Mouse (Mus musculus): ENCODE measurements around the gene Susd2.

Susd2 gene

DNA sequence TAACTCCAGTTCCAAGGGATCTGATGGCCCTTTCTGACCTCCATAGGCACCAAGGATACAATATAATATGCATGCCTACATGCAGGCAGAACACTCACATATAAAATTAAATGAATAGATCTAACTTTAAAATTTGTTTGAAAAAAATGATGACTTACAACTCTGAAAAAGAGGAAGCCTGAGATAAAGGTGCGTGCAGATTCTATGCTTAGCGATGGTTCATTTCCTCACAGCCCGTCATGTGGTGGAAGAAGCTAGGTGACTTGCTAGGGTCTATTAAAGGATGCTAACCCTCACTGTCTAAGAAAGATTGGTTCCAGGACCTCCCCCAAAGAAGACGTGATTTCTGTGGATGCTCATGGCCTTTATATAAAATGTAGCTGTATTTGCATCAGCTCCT, 27.8 kb downstream of the Susd2 start:
- DNase-seq: no peak

DNA sequence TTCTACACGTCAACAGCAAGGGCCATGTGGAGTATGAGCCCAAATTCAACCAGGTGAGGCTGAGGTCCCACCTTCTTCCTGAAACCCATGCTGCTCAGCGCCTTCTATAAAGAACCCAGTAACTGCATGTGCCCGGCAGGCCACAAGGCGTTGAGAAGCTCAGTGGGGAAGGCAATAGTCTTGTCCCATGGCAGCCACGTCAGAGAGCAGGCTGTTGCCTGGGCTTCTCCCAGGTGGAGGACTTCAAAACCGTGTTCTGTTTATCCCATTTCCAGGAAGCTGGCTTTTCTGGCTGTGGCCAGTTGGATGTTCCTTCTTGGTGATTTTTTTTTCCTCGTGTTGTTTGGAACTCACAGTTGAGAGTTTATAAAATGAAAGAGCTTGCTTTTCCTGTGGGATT, 33.3 kb downstream of the Susd2 start:
- no peak for DNase-seq

DNA sequence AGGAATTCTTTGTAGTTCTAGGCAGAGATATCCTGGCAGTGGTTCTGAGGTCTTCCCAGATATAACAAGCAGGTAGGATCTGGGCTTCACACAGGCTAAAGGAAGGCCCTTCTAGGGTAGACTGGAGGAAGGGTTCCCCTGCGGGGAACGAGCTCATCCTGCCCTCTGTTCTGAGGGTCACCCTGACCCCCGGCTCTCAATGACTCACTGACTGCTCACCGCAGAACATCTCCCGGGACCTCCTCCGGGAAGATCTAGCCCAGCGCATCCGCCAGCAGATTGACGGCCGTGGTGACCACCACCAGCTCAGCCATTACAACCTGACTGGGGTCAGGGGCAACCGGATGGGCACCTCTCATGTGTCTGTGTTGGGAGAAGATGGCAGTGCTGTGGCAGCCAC, 34.8 kb downstream of the Susd2 start:
- DNase-seq: no peak

DNA sequence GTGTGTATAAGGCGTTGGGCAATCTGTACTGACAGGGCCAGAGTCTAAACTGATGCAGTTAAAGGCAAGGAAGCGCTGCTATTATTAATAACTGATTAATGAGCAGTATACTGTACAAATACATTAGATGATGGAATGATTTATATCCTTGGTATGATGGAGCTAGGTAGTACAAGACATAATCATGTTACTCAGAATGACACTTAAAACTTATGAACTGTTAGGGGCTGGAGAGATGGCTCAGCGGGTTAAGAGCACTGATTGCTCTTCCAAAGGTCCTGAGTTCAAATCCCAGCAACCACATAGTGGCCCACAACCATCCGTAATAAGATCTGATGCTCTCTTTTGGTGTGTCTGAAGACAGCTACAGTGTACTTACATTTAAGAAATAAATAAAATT, 36.6 kb downstream of the Susd2 start:
- no peak for DNase-seq

DNA sequence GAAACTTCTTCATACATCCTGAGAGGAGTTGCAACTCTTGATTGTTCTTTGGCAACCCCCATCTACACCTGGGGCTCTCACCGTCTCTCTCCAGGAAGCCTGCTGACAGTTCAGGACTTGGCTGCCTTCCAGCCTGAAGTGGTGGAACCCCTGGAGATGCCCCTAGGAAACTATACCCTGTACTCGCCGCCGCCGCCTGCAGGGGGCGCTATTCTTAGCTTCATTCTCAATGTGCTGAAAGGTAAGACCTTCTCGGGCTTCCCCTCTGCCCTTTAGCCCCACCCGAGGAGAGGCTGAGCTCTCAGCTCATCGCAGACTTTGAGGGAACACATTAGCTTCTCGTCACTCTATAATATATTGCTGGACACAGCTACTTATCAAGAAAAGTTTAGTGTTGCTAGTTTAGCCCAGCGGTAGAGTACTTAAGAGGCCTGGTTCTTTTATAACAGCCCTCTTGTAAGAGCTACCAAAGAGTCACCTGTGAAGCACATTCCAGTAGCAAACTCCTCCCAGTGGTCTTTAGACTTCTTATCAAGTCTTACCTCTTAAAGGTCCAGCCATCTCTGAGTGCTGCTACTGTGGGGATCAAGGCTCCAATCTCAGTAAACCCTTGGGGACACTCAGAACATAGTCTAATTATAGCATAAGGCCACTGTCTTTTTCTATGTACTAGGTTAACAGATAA, 38.5 kb downstream of the Susd2 start:
- no peak for DNase-seq

DNA sequence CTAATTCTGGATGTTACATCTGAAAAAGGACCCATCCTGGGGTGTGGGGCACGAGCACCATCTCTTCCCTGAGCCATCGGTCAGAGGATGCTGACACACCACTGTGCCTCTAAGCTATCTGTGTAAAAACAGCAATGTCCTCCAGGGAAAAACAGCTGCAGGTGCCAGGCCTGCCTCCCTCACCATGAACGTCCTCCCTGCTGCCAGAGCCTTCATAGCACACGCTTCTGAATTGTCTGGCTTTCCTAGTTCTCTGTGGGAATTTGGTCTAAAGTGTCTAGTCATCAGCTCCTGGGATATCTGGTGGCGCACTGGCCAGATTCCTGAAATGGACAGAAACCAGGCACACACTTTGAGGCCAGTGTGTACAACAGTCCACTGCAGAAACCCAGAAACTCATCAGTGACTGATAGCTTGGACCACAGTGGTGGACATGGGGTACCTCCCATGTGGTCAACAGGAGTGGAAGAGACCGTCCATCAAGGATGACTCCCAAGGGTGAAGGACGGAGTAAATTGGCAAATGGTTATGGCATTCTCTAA, 43.5 kb downstream of the Susd2 start:
- DNase-seq: no peak

DNA sequence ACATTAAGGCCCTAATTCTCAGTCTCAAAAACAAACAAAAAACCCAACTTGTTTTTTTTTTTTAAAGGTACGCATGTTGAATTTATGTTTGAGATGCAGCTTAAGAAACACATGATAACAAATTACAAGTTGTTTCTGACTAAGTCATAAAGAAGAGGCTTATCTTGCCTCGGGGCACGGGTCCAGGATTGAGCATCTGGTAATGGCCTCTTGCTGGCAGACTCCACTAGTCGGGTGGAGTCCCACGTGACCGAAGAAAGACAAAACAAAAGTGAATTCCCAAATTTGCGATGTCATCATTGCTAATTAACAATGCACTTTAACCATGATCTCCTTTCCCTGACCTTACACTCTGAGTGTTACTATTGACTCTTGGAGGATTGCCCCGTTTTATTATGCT, 47.8 kb downstream of the Susd2 start:
- peak; percentile 30 for DNase-seq

DNA sequence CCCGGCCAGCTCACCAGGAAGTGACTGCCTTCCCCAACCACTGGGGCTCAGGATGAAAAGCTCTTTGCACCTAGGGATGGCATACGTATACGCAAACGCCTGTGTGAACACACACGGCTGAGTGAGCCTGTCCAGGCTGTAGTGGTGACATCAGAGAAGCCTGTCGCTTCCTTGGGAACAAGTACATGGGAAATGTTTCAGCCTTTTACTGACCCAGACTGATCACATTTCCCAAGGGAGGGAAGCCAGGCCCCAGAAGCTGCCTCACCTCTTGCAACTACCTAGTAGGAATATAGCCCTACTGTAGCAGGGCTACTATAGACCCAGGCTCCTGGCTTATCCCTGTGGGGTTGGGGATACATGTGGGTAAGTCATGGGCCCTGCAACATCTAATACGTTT, 51.2 kb downstream of the Susd2 start:
- DNase-seq: no peak

DNA sequence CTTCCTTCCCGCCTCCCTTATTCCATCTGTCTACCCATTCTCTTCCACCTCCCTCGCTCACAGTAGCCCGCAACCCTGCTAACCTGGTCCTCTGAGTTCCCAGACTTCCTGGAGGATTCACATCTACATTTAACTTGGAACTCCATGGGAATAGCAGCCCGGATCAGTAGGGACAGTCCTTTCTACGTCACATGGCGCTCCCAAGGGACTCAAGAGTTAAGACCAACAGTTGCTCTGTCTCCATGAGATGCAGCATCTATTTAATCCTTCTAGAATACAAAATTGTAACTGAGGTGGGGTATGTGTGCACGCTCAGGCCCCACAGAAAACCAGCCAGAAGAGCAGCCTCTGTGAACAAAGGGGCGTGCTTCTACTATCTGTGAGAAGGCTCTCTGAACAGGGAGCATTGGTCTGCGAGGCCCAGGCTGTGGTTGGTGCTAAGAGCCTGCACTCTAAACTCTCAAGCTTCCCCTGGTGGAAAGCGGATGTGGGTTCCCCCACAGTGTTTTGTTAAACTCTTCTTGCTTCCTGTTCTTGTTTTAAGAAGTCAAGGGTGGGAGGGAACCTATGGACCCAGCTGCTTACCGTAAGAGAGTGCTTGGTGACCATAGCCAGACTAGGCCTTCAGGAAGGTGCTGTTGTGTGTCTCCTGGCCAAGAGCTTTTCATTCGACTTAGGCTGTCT, 52.5 kb downstream of the Susd2 start:
- DNase-seq: no peak

DNA sequence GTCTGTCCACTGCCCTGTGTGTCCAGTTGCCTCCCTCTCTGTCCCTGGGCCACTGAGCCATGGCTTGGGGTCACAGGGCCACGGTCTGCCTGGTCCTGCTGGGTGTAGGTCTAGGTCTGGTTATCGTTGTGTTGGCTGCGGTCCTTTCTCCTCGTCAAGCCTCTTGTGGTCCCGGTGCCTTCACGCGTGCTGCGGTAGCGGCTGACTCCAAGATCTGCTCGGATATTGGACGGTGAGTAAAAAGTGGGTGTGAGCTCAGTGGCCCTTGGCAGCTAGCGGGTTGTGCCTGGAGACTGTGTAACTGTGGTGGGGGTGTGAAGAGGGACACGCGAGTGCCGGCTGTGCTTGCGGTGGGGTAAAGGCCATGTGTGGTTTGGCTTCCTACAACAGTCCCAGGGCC, 54.2 kb downstream of the Susd2 start:
- DNase-seq: no peak

DNA sequence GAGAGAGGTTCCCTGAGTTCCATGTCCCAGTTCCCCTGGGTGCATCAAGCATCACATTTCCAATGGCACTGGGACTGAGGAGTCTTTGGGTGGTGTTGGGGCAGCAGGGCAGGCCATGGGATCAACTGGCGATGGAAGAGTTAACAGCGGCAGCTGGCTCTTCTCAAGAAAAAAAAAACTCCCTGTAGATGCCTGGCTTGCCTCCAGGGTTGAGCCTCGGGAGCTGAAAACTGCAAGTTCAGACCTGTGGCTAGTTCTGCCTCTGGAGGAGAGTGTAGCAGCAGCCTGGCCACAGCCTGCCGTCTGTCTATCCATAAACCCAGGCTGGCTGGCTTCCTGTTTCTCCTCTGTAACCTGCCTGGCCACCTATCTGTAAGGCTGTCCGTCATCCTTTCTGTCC, 54.7 kb downstream of the Susd2 start, which contains the start of gene Ggt5:
Ggt5 (plus strand) TSS at position 212 of the 400 bp plus-strand sequence.
- no peak for DNase-seq

DNA sequence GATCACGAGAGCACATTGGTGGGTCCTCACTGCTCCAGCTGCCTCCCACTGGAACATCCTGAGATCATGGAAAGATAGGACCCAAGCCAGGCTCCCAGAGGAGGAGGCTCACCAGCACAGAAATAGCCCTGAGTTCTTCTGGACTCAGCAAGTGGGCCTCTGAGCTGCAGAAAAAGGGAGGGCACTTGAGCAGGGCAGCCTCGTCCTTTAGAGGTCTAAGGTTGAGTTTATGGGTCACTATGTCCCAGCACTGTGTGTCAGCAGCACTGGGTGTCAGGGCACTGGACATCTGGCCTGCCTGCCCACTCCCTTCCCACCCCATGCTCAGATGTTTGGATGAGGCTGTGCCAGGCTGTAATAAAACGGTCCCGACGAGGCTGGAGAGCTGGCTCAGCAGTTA, 55.5 kb downstream of the Susd2 start:
- no peak for DNase-seq

DNA sequence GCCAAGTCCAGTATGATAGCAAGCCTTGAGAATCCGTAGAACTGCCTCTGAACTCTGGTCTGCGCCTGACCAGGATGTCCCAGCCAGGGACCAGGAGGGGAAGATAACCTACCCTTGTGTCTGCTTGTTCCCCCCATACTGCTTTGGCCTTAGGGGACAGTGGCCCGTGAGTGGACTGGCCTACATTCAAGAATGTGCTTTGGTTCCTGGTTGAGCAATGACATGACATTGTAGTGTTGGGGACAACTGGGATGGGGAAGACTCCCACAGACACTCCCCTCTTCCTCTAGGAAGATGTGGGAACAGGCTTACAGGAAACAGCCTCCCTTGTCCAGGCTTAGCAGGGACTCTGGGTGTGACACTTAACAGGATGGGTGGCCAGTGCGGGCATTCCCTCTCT, 56.0 kb downstream of the Susd2 start:
- DNase-seq: no peak

Data from cerebellum, adult 11-12 months (tissue).